Mouse (Mus musculus) neural tube, embryonic 15.5 days (tissue): ENCODE results near the gene Ddx60. TPM values are rescaled to one million over a fixed set of nuclear protein-coding genes. Genes with fewer than 3 reads are reported as not detected.

Experiments used
- polyA plus RNA-seq: library from polyadenylated mRNA; unstranded; fragments of >200 nt; fragmentation: Nextera tagmentation; extraction: Ambion mirVana; gene quantifications from 2 replicates; pipeline ENCODE4 v1.2.1, GENCODE M21; 2015

The Ddx60 gene
- polyA plus RNA-seq, 1 experiment from 2014 or later: 0.45 TPM

Other genes starting within 250 kb of the Ddx60 start
- gene Palld, start 25.4 kb upstream of the Ddx60 start, polyA plus RNA-seq: 16.0 and 33.0 TPM in 2 replicates
- gene Anxa10, start 195.1 kb downstream of the Ddx60 start, polyA plus RNA-seq: 0.08 and 0.18 TPM in 2 replicates